Comparison of ENCODE assay signal across 10 mouse cellular contexts in the genomic region with DNA sequence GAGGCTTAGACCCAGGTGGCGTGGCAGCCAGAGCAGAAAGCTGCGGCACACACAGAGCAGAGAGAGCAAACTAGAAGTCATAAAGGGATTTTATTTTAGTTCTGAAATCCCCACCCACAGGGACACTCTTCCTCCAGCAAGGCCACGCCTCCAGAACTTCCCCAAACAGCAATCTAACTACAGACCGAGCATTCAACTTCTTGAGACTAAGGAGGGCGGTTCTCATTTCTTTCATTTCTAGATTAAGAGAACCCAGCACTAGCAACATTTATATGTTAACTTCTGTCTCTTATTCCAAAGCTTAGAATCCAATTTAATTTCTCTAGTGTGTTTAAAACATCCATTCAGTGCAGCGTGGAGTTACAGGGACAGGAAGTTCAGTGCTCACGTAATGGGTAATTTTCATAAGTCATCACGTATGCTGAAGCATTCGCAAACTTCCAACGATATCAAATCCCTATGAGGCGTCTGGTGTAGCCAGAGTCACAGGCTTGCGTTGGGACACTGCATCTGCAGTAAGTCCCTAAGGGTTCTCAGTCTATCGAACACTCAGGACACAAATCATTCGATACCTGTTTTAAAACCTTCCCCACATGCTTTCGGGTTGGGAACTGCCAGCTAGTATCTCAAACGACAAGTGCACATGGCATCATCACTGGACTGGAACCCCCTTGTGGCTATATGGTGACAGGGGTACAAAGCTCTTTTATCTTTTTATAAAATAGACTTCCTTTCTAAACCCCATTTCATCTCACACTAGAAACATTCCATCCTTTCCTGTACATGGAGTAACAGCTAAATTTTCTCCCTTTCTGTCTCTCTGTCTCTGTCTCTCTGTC. TPM values are rescaled to one million over a fixed set of nuclear protein-coding genes. Genes with fewer than 3 reads are reported as not detected.
DNase-seq lines count a peak whose midpoint lies in the region; ATAC-seq lines count a peak whose summit lies in the region.
"Had no signal": no experiment of that assay in that cellular context is flagged by ENCODE, and none has a peak within 500 bp of the region (broad histone marks: within the 10 kb centered on the region; RNA-seq: fewer than 3 reads in every experiment).

No protein-coding gene starts in this region.

- peak; percentile 93 for DNase-seq in heart, adult 11 months
- peak; percentile 86 for DNase-seq in induced T-regulatory cell, adult 2 months (ENCODE audit: low read depth)
- no peak for DNase-seq in urinary bladder, adult 18-20 months (ENCODE audit: low spot score in 2 of 2)
- no peak for DNase-seq in adipocyte (ENCODE audit: low spot score)
- DNase-seq in left cerebral cortex, postnatal 4 days = no peak
- DNase-seq: cerebellum, postnatal 10 days; kidney, adult 9 months had no signal

- H3K27ac ChIP-seq in heart, embryonic 11.5 days (ENCODE audit: low read depth, low read length) = no peak overlapping the region

- no peaks in the 10 kb centered on the region for H3K27me3 ChIP-seq in heart, embryonic 11.5 days (ENCODE audit: control insufficient read depth, insufficient read depth, low read length)
- no peaks in the 10 kb centered on the region for H3K27me3 ChIP-seq in megakaryocyte, embryonic 14.5 days (replicated peaks)

- no peak overlapping the region for H3K4me3 ChIP-seq in heart, embryonic 11.5 days (ENCODE audit: low read depth, low read length)
- H3K4me3 ChIP-seq in megakaryocyte, embryonic 14.5 days (replicated peaks) = peak overlapping the region; percentile 38

- H3K4me1 ChIP-seq in heart, embryonic 11.5 days (ENCODE audit: control insufficient read depth, insufficient read depth, low read length) = no peaks in the 10 kb centered on the region; the same call in 1 of the 2 replicates
- H3K4me1 ChIP-seq in megakaryocyte, embryonic 14.5 days = peaks cover 8% of the 10 kb centered on the region

- WGBS in heart, embryonic 11.5 days (ENCODE audit: insufficient replicate concordance) = 76% methylated on average over 16 of the region's 16 CpGs

- H3K36me3 ChIP-seq in heart, embryonic 11.5 days (ENCODE audit: control insufficient read depth, insufficient read depth, low read length) = no peaks in the 10 kb centered on the region
- no peaks in the 10 kb centered on the region for H3K36me3 ChIP-seq in megakaryocyte, embryonic 14.5 days (replicated peaks; ENCODE audit: low read length)

- no peak for ATAC-seq in heart, embryonic 11.5 days (replicated peaks; ENCODE audit: insufficient number of reproducible peaks, low FRiP score, low TSS enrichment)
- ATAC-seq in CD4-positive, CD25-positive, alpha-beta regulatory T cell, adult 4 months = peak; percentile 92

- no peak overlapping the region for H3K4me2 ChIP-seq in heart, embryonic 11.5 days

- no peak overlapping the region for H3K9ac ChIP-seq in heart, embryonic 11.5 days (ENCODE audit: low read depth, low read length)

- H3K9me3 ChIP-seq in heart, embryonic 11.5 days (replicated peaks; ENCODE audit: control insufficient read depth, low read length) = no peaks in the 10 kb centered on the region
- no peaks in the 10 kb centered on the region for H3K9me3 ChIP-seq in megakaryocyte, embryonic 14.5 days

- intact Hi-C loops in left cerebral cortex, postnatal 4 days (cut with DNase I) = no loop called here

RNA-seq across cellular contexts. Expression of a gene that starts 18.7 kb away (rescaled TPM):
- 2.0 and 2.1 TPM in 2 replicates for polyA plus RNA-seq in heart, embryonic 11.5 days (2014; fragmentation: Nextera tagmentation; extraction: Ambion mirVana)
- polyA plus RNA-seq in CD4-positive, CD25-positive, alpha-beta regulatory T cell, adult 4 months (2017; shearing (Covaris generic)) = under 1 TPM; 0.18 to 0.23 TPM
- polyA plus RNA-seq in megakaryocyte, embryonic 14.5 days (2012; ENCODE audit: insufficient read depth, low replicate concordance) = not detected in 2 replicates
- total RNA-seq in left cerebral cortex, postnatal 4 days (2021) = 1 to 10 TPM in 1 of 2 experiments, under 1 TPM in 1; 0.97 to 1.8 TPM

RNA-seq across cellular contexts. Expression of a gene that starts 45.9 kb away (rescaled TPM):
- 17.7 and 18.4 TPM in 2 replicates for polyA plus RNA-seq in heart, embryonic 11.5 days (2014; fragmentation: Nextera tagmentation; extraction: Ambion mirVana)
- 10 to 100 TPM; 18.9 to 31.7 TPM for polyA plus RNA-seq in CD4-positive, CD25-positive, alpha-beta regulatory T cell, adult 4 months (2017; shearing (Covaris generic))
- 1.7 TPM in 1 of 2 replicates, not detected in the other for polyA plus RNA-seq in megakaryocyte, embryonic 14.5 days (2012; ENCODE audit: insufficient read depth, low replicate concordance)
- total RNA-seq in left cerebral cortex, postnatal 4 days (2021) = 10 to 100 TPM; 36.6 to 43.1 TPM

Comparison
In these comparisons a context has a peak if more than half of its experiments do, and no peak if none do; other contexts are left out.
1. DNase-seq: peak in heart, adult 11 months (single experiment) and induced T-regulatory cell, adult 2 months (single experiment); none in urinary bladder, adult 18-20 months (0 of 2), adipocyte (single experiment) and left cerebral cortex, postnatal 4 days (single experiment).